Mouse (Mus musculus) MEL (cell line): ENCODE results near the gene Rad9b.

Source experiments
- CTCF ChIP-seq, 3 experiments: IDR thresholded peaks in 2 of 3; conservative IDR thresholded peaks in 1 of 3; 2 replicates each; pipeline ENCODE4 v1.5.1; 2011 to 2012; ENCODE audit warnings: low read length in 3 of 3, low read depth in 2 of 3, mild to moderate bottlenecking in 2 of 3, improper control_type of control experiment in 1 of 3, inconsistent platforms in 1 of 3, mixed read lengths in 1 of 3, moderate library complexity in 1 of 3; ENCODE audit not compliant: control insufficient read depth in 1 of 3, insufficient read depth in 1 of 3, poor library complexity in 1 of 3, severe bottlenecking in 1 of 3
- EP300 ChIP-seq, 2 experiments: IDR thresholded peaks; 2 replicates each; pipeline ENCODE4 v1.6.1; 2011; ENCODE audit warnings: improper control_type of control experiment in 2 of 2, low read length in 2 of 2, low read depth in 1 of 2, mild to moderate bottlenecking in 1 of 2
- MEF2A ChIP-seq: IDR thresholded peaks from 2 replicates; pipeline ENCODE4 v1.6.1; 2014; ENCODE audit warnings: low read depth, mild to moderate bottlenecking, inconsistent platforms, low read length, improper control_type of control experiment; ENCODE audit not compliant: poor library complexity, insufficient replicate concordance, severe bottlenecking; ENCODE audit errors: extremely low read depth
- POLR2A ChIP-seq, 2 experiments: IDR thresholded peaks; 2 replicates each; pipeline ENCODE4 v1.6.1; 2011 to 2012; ENCODE audit warnings: low read length in 2 of 2, mild to moderate bottlenecking in 2 of 2, control low read depth in 1 of 2, improper control_type of control experiment in 1 of 2, low read depth in 1 of 2, moderate library complexity in 1 of 2; ENCODE audit not compliant: control insufficient read depth in 1 of 2, insufficient read depth in 1 of 2, poor library complexity in 1 of 2
- TAL1 ChIP-seq: IDR thresholded peaks from 2 replicates; pipeline ENCODE4 v1.6.1; 2012; ENCODE audit warnings: mild to moderate bottlenecking, inconsistent platforms, low read length, moderate library complexity, mixed read lengths

GRCm38 (mm10) chr5:122325477-122325876 is 28.6 kb downstream of the Rad9b start:
- TF ChIP-seq TAL1 (no peak), EP300 (IDR thresholded peaks at IDR 0.05; ENCODE audit: low read depth in 1 of 2, low read length in 2 of 2) (no peak), CTCF (IDR thresholded peaks at IDR 0.05 in 2 of 3, conservative IDR thresholded peaks at IDR 0.05 in 1 of 3; ENCODE audit: control insufficient read depth in 1 of 3, insufficient read depth in 1 of 3, low read depth in 2 of 3, low read length in 3 of 3, poor library complexity in 1 of 3, severe bottlenecking in 1 of 3) (no peak), MEF2A (no peak), POLR2A (IDR thresholded peaks at IDR 0.05; ENCODE audit: control insufficient read depth in 1 of 2, insufficient read depth in 1 of 2, low read depth in 1 of 2, low read length in 2 of 2, poor library complexity in 1 of 2) (no peak)
